ENCODE assay signal across 11 mouse cellular contexts in genomic region chr2:90506143-90506542, GRCm38 (mm10).
DNase-seq lines count a peak whose midpoint lies in the region; ATAC-seq and TF ChIP-seq lines count a peak whose summit lies in the region.
"Had no signal": no experiment of that assay in that cellular context is flagged by ENCODE, and none has a peak within 500 bp of the region (broad histone marks: within the 10 kb centered on the region; RNA-seq: fewer than 3 reads in every experiment).

No protein-coding gene starts in this region.

- no peak for DNase-seq in cerebellum, adult 2 months
- no peak for DNase-seq in cerebellum, adult 8-10 months
- no peak for DNase-seq in hindbrain, embryonic 14.5 days (ENCODE audit: low spot score)
- DNase-seq in hindbrain, postnatal 0 days (ENCODE audit: low spot score): no peak
- DNase-seq in testis, postnatal 14 days (ENCODE audit: low spot score): no peak
- DNase-seq: cerebellum, adult 11-12 months had no signal

- peak overlapping the region; percentile 6 for H3K27ac ChIP-seq in cerebellum, adult 2 months (ENCODE audit: insufficient read depth, low read length)
- no peak overlapping the region for H3K27ac ChIP-seq in hindbrain, embryonic 14.5 days
- H3K27ac ChIP-seq in hindbrain, postnatal 0 days: no peak overlapping the region
- H3K27ac ChIP-seq in neural tube, embryonic 15.5 days (replicated peaks): peak overlapping the region; percentile 13
- H3K27ac ChIP-seq: hindbrain, embryonic 15.5 days had no signal

- no peak for TF ChIP-seq POLR2A in cerebellum, adult 2 months (IDR thresholded peaks at IDR 0.05; ENCODE audit: borderline replicate concordance, insufficient read depth, low read length)

- no peaks in the 10 kb centered on the region for H3K9me3 ChIP-seq in hindbrain, embryonic 14.5 days (ENCODE audit: control insufficient read depth, low read length)
- no peaks in the 10 kb centered on the region for H3K9me3 ChIP-seq in hindbrain, postnatal 0 days (ENCODE audit: low read length)
- no peaks in the 10 kb centered on the region for H3K9me3 ChIP-seq in megakaryocyte, embryonic 14.5 days
- no peaks in the 10 kb centered on the region for H3K9me3 ChIP-seq in neural tube, embryonic 15.5 days (replicated peaks)
- H3K9me3 ChIP-seq: G1E; hindbrain, embryonic 15.5 days had no signal

- peak; percentile 55; the same call in 1 of the 2 replicates for ATAC-seq in hindbrain, embryonic 14.5 days (ENCODE audit: low FRiP score)
- ATAC-seq in hindbrain, postnatal 0 days: no peak
- no peak for ATAC-seq in megakaryocyte, adult 5-6 weeks (ENCODE audit: poor library complexity, severe bottlenecking)
- ATAC-seq in neural tube, embryonic 15.5 days (ENCODE audit: low FRiP score): no peak

- no peak overlapping the region for H3K9ac ChIP-seq in hindbrain, embryonic 14.5 days
- H3K9ac ChIP-seq in hindbrain, postnatal 0 days (replicated peaks; ENCODE audit: low read length): no peak overlapping the region
- H3K9ac ChIP-seq in neural tube, embryonic 15.5 days (replicated peaks): no peak overlapping the region
- H3K9ac ChIP-seq: hindbrain, embryonic 15.5 days had no signal

- TF ChIP-seq CTCF in cerebellum, adult 2 months (IDR thresholded peaks at IDR 0.05; ENCODE audit: borderline replicate concordance, insufficient read depth, low read depth, low read length): no peak
- TF ChIP-seq CTCF in hindbrain, postnatal 0 days (IDR thresholded peaks at IDR 0.05; ENCODE audit: low read depth): no peak

- H3K4me3 ChIP-seq in cerebellum, adult 2 months (replicated peaks; ENCODE audit: insufficient read depth, low read depth, low read length): no peak overlapping the region
- H3K4me3 ChIP-seq in hindbrain, embryonic 14.5 days (replicated peaks; ENCODE audit: low read length): no peak overlapping the region
- H3K4me3 ChIP-seq in hindbrain, postnatal 0 days (ENCODE audit: low read length): no peak overlapping the region
- H3K4me3 ChIP-seq in megakaryocyte, embryonic 14.5 days (replicated peaks): peak overlapping the region; percentile 16
- H3K4me3 ChIP-seq in neural tube, embryonic 15.5 days (replicated peaks): no peak overlapping the region
- H3K4me3 ChIP-seq: hindbrain, embryonic 15.5 days had no signal

- H3K36me3 ChIP-seq in hindbrain, embryonic 14.5 days (replicated peaks; ENCODE audit: control insufficient read depth, insufficient read depth): no peaks in the 10 kb centered on the region
- no peaks in the 10 kb centered on the region for H3K36me3 ChIP-seq in hindbrain, postnatal 0 days (ENCODE audit: insufficient read depth, low read length)
- H3K36me3 ChIP-seq in megakaryocyte, embryonic 14.5 days (replicated peaks; ENCODE audit: low read length): peaks cover 29% of the 10 kb centered on the region
- H3K36me3 ChIP-seq in neural tube, embryonic 15.5 days: no peaks in the 10 kb centered on the region
- H3K36me3 ChIP-seq: G1E; hindbrain, embryonic 15.5 days had no signal

- H3K4me2 ChIP-seq in hindbrain, embryonic 14.5 days (replicated peaks): no peak overlapping the region
- no peak overlapping the region for H3K4me2 ChIP-seq in hindbrain, postnatal 0 days (ENCODE audit: low read depth, low read length)
- H3K4me2 ChIP-seq in neural tube, embryonic 15.5 days: no peak overlapping the region
- H3K4me2 ChIP-seq: hindbrain, embryonic 15.5 days had no signal

- H3K4me1 ChIP-seq in cerebellum, adult 2 months (ENCODE audit: control insufficient read depth, insufficient read depth, low read length): peaks cover 39% of the 10 kb centered on the region
- H3K4me1 ChIP-seq in hindbrain, embryonic 14.5 days (replicated peaks; ENCODE audit: control insufficient read depth, insufficient read depth, low read length): 0 out of 2 replicates have a peak, but pooled peaks cover 7% of the 10 kb centered on the region
- 0 out of 2 replicates have a peak, but pooled peaks cover 16% of the 10 kb centered on the region for H3K4me1 ChIP-seq in hindbrain, postnatal 0 days (ENCODE audit: insufficient read depth, low read length)
- H3K4me1 ChIP-seq in megakaryocyte, embryonic 14.5 days: peaks cover 99% of the 10 kb centered on the region
- peaks cover 25% of the 10 kb centered on the region for H3K4me1 ChIP-seq in neural tube, embryonic 15.5 days

- no peaks in the 10 kb centered on the region for H3K27me3 ChIP-seq in cerebellum, adult 2 months (ENCODE audit: control insufficient read depth, insufficient read depth, low read length)
- H3K27me3 ChIP-seq in hindbrain, embryonic 14.5 days (ENCODE audit: control insufficient read depth, insufficient read depth, low read length): no peaks in the 10 kb centered on the region
- no peaks in the 10 kb centered on the region for H3K27me3 ChIP-seq in hindbrain, postnatal 0 days (ENCODE audit: insufficient read depth, low read length)
- no peaks in the 10 kb centered on the region for H3K27me3 ChIP-seq in megakaryocyte, embryonic 14.5 days (replicated peaks)
- H3K27me3 ChIP-seq in neural tube, embryonic 15.5 days (replicated peaks): no peaks in the 10 kb centered on the region
- H3K27me3 ChIP-seq: hindbrain, embryonic 15.5 days had no signal

- 85% methylated on average over 3 of the region's 3 CpGs for WGBS in cerebellum, adult 2 months
- WGBS in hindbrain, embryonic 14.5 days: 75% methylated on average over 3 of the region's 3 CpGs
- WGBS in hindbrain, postnatal 0 days: 62% methylated on average over 3 of the region's 3 CpGs
- WGBS in neural tube, embryonic 15.5 days: 59% methylated on average over 3 of the region's 3 CpGs

Comparison
In these comparisons a context has a peak if more than half of its experiments do, and no peak if none do; other contexts are left out.
1. H3K27ac ChIP-seq: peak in cerebellum, adult 2 months (single experiment) and neural tube, embryonic 15.5 days (single experiment); none in hindbrain, embryonic 14.5 days (single experiment) and hindbrain, postnatal 0 days (single experiment).